Mouse (Mus musculus) lung, embryonic 15.5 days (tissue): ENCODE measurements at regions not wholly inside any gene's neighbourhood (a gene's known extent, or its start where the extent isn't known, plus 50 kb on each side); places are given as distances from the start of the nearest gene placed in this dataset.

Experiments
- ATAC-seq: fragments of 200-750 bp; cut with Nextera tagmentation; 2 replicates; pipeline ENCODE4 v1.8.0; 2017; ENCODE audit warnings: moderate number of reproducible peaks, borderline replicate concordance; ENCODE audit not compliant: low FRiP score, low TSS enrichment; ENCODE audit errors: extremely low read depth
- H3K27ac ChIP-seq: fragments of 300-500 bp; sonication (generic); 2 replicates; pipeline ENCODE4 v1.5.1; 2015; ENCODE audit warnings: moderate library complexity, mild to moderate bottlenecking, inconsistent platforms
- H3K27me3 ChIP-seq: fragments of 300-500 bp; sonication (generic); 2 replicates; pipeline ENCODE4 v1.6.1; 2015; ENCODE audit warnings: inconsistent platforms
- H3K36me3 ChIP-seq: fragments of 300-500 bp; sonication (generic); 2 replicates; pipeline ENCODE4 v1.6.1; 2015; ENCODE audit warnings: inconsistent platforms
- H3K4me1 ChIP-seq: fragments of 300-500 bp; sonication (generic); 2 replicates; pipeline ENCODE4 v1.6.1; 2015; ENCODE audit warnings: inconsistent platforms
- H3K4me2 ChIP-seq: fragments of 300-500 bp; sonication (generic); 2 replicates; pipeline ENCODE4 v1.6.1; 2015; ENCODE audit warnings: inconsistent platforms, mild to moderate bottlenecking, moderate library complexity
- H3K4me3 ChIP-seq: fragments of 300-500 bp; sonication (generic); 2 replicates; pipeline ENCODE4 v1.5.1; 2015; ENCODE audit warnings: mild to moderate bottlenecking, inconsistent platforms
- H3K9ac ChIP-seq: fragments of 300-500 bp; sonication (generic); 2 replicates; pipeline ENCODE4 v1.6.1; 2015; ENCODE audit warnings: inconsistent platforms
- H3K9me3 ChIP-seq: fragments of 300-500 bp; sonication (generic); 2 replicates; pipeline ENCODE4 v1.6.1; 2016; ENCODE audit warnings: inconsistent platforms
- WGBS: fragments of 180-500 bp; shearing (Covaris S2); methylation state at CpG from one replicate; pipeline ENCODE4 v1.1.7; 2015; 5-methylcytosine and 5-hydroxymethylcytosine counted together

DNA sequence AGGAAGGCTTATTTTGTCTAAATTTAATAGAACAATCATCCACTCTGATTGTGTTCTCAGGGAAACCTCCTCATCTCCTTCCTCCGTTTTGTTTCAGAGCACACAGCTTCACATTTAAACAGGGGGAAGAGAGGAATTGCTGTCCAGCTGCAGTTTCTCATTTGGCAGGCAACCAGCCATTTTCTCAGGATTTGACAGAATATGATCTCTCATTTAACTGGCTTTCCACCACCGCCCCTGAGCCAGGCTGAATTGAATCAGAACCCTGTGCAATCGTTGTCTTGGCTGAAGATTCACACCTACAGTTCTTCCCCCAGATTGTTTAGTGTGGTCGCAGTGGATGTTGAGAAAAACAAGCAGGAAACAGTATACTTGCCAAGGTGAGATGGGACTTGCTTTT lies 66.9 kb upstream of the Lhcgr start:
- Histone ChIP-seq H3K27ac (peak overlapping the region; percentile 29; the same call in 1 of the 2 replicates), H3K9ac (no peak overlapping the region), H3K4me1 (peaks cover 7% of the 10 kb centered on the region; the same call in 1 of the 2 replicates), H3K4me3 (no peak overlapping the region), H3K27me3 (no peaks in the 10 kb centered on the region), H3K9me3 (no peaks in the 10 kb centered on the region), H3K36me3 (no peaks in the 10 kb centered on the region), H3K4me2 (no peak overlapping the region)
- 28% methylated on average over 4 of the region's 4 CpGs for WGBS
- peak; percentile 69; the same call in 1 of the 2 replicates for ATAC-seq

- H3K4me1 ChIP-seq, result no peaks in the 10 kb centered on the region
- H3K9me3 ChIP-seq, result no peaks in the 10 kb centered on the region
- H3K36me3 ChIP-seq, result no peaks in the 10 kb centered on the region
- WGBS, result 38% methylated on average over 2 of the region's 2 CpGs
- no peak overlapping the region for H3K4me3 ChIP-seq
- ATAC-seq, result no peak
- H3K27ac ChIP-seq, result no peak overlapping the region
- no peak overlapping the region for H3K9ac ChIP-seq
- no peaks in the 10 kb centered on the region for H3K27me3 ChIP-seq
- H3K4me2 ChIP-seq, result no peak overlapping the region
Measured at GRCm38 (mm10) chr17:88847255-88847654, 55.5 kb upstream of the Lhcgr start.

GRCm38 (mm10) chr17:88845278-88845677 lies 53.5 kb upstream of the Lhcgr start:
- WGBS, result 87% methylated on average over 7 of the region's 7 CpGs
- H3K36me3 ChIP-seq, result no peaks in the 10 kb centered on the region
- ATAC-seq, result no peak

More at GRCm38 (mm10) chr17:88845278-88845677, 53.5 kb upstream of the Lhcgr start:
- H3K27me3 ChIP-seq, result no peaks in the 10 kb centered on the region
- no peak overlapping the region for H3K9ac ChIP-seq
- H3K4me1 ChIP-seq, result no peaks in the 10 kb centered on the region
- H3K4me2 ChIP-seq, result no peak overlapping the region
- no peak overlapping the region for H3K4me3 ChIP-seq
- no peaks in the 10 kb centered on the region for H3K9me3 ChIP-seq
- H3K27ac ChIP-seq, result no peak overlapping the region
